Mouse (Mus musculus) gastrocnemius, postnatal 14 days (tissue): ENCODE measurements around the gene Ush2a. TPM values are rescaled to one million over a fixed set of nuclear protein-coding genes. Genes with fewer than 3 reads are reported as not detected.

ENCODE experiments used
- DNase-seq: peaks from one replicate; pipeline ENCODE4 v3.0.0; 2021; ENCODE audit warnings: mixed read lengths
- intact Hi-C: fragments of 180-260 bp; cut with DNase I; formaldehyde crosslinking; loops from one replicate; pipeline ENCODE4 v1.15.1; 2025; ENCODE audit warnings: low total_unique reads
- total RNA-seq, 2 experiments: library from RNA; stranded (reverse); gene quantifications; 2 replicates each; pipeline ENCODE4 v1.2.3; 2021

The Ush2a gene
- total RNA-seq, 2 experiments from 2014 or later = not detected

DNA sequence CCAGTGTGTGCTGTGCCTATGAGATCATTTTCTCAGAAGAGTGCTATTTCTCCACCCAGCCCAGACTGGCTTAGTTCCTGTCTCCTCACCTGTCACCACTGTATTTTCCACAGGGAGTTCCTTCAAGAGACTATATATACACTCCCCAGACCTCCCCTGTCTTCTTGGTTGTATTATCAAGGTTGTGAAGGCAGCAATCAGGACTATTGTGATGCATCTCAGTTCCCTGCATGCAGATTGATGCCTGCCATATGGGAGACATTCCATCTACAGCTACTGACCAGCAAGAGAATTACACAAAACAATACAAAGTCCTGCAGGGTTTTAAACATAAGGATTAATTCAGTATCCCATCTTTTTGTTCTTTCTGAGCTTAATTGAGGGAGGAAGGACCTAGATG lies 377.8 kb downstream of the Ush2a start:
- intact Hi-C loops = no loop called here
- no peak for DNase-seq

DNA sequence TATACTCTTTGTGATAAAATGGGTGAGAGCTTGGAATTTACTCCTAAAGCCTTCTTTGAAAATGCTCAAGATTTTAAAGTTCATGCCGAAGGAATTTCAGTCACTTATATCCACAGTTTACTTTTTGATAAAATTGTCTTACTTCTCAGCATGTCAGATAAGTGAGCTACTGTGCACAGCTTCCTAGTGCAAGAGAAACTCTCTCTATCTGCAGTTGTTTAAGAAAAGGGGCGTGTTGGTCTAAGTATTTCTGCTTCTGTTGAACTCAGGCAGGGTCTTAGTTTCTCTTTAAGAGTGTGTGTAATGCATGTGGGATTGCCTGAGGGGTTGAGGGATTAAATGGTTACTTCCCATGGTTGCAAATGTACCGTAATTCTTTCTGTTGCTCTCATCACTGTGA lies 381.3 kb downstream of the Ush2a start:
- no peak for DNase-seq
- intact Hi-C loops = no loop called here

- DNase-seq = no peak
- intact Hi-C loops = no loop called here
These were observed 391.2 kb downstream of the Ush2a start for GRCm38 (mm10) chr1:188653001-188653400.

DNA sequence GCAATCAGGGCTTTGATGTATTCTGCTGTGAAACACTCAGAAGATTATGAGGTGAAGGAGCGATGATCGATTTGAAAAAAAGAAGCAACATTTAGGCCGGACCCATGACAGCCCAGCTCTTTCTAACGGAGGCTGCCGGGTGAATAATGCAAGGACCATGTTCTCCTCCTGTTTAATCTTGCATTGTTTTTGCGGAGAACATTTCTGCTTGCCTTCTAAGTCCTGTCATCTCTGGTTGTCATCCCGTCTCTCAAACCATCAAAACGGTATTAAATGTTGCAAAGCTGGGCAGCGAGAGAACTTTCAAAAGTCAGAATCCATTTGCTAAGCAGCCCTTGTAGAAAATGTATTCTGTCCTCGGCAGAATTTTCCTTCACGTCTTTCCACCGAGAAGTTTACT lies 394.3 kb downstream of the Ush2a start:
- intact Hi-C loops = no loop called here

DNA sequence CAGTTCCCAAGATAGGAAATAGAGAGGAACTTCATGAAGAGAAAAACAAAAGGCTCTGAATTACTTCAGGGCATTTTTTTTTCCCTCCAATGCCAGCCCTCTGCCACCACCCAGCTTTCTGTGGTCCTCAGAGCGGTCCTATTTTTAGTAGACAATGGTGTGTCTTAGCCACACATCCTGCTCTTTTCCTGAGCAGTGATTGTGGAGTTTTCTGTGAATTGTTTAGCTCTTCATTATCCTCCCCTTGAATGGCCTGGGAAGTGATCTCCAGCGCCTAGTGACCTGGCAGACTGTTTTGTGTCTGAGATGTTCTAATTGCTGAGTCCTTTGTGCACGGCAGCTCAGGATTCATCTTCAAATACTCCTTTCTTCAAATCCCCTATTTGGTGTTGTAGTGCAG lies 397.3 kb downstream of the Ush2a start:
- no peak for DNase-seq
- intact Hi-C loops = no loop called here

More for the DNA sequence above, 394.3 kb downstream of the Ush2a start:
- no peak for DNase-seq

DNA sequence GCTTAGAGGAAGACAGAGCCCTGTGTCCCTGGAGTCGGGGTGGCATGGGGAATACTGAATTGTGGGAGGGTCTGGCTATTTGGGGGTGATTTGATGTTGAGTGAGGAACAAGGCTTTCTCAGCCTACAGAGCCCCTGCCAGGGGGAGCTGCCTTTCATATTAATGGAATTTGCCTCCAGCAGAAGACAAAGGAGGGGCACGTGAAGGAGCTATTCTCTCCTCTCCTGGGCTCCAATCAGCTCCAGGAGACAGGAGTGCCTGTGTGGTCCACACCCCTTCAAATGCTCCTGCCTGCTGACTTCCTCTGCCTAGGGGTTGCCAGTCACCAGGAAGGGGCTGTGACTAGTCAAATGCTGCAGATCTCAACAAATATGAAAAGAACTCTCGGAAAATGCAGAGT lies 398.5 kb downstream of the Ush2a start:
- intact Hi-C loops = no loop called here

GRCm38 (mm10) chr1:188660882-188661281 lies 399.1 kb downstream of the Ush2a start:
- intact Hi-C loops = no loop called here
- DNase-seq = no peak

More for the DNA sequence above, 398.5 kb downstream of the Ush2a start:
- no peak for DNase-seq

DNA sequence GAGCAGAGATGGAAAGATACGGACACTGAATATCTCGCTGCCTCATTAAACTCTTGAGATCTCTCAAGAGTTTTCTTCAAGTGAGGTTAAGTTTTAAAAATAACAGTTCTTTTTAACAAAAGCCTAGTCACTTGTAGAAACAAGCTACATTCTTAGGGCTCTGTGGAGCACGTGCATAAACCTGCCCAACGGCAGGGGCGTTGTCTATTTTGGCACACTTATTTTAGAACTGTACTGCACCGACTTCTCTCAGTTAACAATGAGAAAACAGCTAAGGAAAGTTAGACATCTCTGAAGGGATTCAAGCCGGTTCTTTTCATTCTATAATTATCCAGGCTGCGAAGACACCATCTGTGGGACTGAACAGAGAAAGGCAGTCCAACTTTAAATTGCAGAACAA lies 405.6 kb downstream of the Ush2a start:
- DNase-seq = no peak
- intact Hi-C loops = no loop called here

DNA sequence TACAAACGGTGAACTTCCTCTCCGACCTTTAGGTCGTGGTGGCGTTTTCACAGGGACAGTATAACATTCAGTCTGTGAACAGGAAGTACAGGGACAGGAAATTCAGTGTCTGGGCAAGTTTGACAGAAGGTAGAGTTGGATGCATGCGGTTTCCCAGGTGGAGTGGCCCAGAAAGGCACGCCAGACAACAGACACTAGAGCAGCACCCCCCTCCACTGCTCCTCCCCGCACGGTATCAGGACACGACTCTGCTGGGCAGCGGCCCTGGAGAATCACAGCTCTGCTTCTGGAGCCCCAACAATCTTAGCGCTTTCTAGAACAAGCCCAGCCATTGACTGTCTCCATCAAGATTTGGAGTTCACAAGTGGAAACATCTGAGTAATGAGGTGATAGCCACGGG lies 406.7 kb downstream of the Ush2a start:
- no peak for DNase-seq
- intact Hi-C loops = no loop called here

DNA sequence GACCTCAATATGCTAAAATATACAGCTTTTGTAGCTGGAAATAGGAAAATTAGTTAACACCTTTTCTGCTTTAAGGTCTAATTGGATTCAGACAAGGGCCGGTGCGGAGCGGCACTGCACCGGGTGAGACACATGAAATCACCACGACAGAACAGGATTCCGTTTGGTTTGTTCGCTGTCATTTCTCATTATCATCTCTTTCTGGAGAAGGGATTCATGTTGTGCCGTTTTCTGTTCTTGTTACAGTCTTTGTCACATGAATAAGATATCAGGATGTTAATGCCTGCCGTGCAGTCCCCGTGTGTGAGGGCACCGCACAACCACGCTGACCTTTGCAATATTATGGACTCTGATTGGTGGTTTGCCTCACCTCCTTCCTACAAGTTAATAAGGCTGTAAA lies 411.0 kb downstream of the Ush2a start:
- DNase-seq = no peak
- intact Hi-C loops = no loop called here

GRCm38 (mm10) chr1:188674640-188675510 lies 413.1 kb downstream of the Ush2a start:
- intact Hi-C loops = no loop called here
- no peak for DNase-seq

DNA sequence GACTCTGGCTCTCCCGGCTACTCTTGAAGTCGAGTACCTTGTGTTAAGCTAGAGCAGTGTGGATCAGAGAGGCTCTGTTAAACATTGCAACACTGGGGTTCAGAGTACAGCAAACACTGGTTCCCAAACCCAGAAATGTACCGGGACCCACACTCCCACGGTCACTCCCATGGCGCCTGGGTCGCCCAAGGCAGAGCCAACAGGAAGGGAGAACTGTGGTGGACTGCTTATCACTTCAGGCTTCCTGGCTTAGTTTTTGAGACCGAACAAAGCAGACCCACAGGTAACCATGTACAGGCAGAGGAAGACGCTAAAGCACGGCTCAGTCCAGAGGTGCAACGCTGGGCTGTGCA lies 413.7 kb downstream of the Ush2a start:
- intact Hi-C loops = no loop called here
- DNase-seq = no peak

- intact Hi-C loops = no loop called here
- no peak for DNase-seq
These were observed 416.4 kb downstream of the Ush2a start for GRCm38 (mm10) chr1:188678189-188678588.

GRCm38 (mm10) chr1:188686362-188686761 lies 424.5 kb downstream of the Ush2a start:
- no peak for DNase-seq
- intact Hi-C loops = no loop called here

DNA sequence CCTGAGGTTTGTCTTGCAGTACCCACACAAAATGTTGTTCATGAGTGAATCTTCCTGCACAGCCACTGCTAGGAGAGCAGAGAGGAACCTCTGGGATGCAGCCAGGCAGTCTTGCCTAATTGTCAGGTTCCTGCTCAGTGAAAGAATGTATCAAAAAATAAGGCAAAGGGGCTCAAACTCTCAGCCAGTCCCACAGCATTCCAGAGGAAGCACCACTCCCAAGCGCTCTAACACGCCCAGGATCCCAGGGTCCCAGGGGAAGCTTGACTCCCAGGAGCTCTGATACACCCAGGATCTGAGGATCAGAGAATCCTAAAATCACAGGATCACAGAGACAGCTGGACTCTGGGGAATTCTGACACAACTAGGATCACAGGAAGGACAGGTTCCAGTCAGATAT lies 434.5 kb downstream of the Ush2a start:
- intact Hi-C loops = no loop called here
- no peak for DNase-seq

GRCm38 (mm10) chr1:188708176-188708575 lies 446.4 kb downstream of the Ush2a start:
- no peak for DNase-seq
- intact Hi-C loops = no loop called here

- intact Hi-C loops = no loop called here
- DNase-seq = no peak
These were observed 446.9 kb downstream of the Ush2a start for GRCm38 (mm10) chr1:188708694-188709093.

- intact Hi-C loops = no loop called here
- DNase-seq = no peak
These were observed 452.3 kb downstream of the Ush2a start for GRCm38 (mm10) chr1:188714131-188714530.

DNA sequence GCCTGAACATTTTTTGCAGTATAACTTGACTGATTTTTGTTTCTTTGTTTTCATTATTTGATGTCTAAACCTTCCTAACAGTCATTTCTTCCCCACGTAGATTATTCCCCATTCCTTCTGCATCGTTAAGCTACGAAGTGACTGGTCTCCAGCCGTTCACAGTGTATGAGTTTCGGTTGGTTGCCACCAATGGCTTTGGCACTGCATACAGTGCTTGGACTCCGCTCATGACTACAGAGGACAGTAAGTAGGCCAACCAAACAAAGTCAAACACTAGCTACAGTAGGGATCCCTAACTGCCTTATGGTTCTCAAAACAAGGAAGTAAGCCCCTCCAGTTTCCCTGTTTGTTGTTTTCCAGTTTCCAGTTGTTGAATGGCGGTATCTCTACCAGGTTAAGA lies 453.1 kb downstream of the Ush2a start:
- intact Hi-C loops = no loop called here
- no peak for DNase-seq

GRCm38 (mm10) chr1:188716886-188717285 lies 455.1 kb downstream of the Ush2a start:
- DNase-seq = no peak
- intact Hi-C loops = no loop called here

GRCm38 (mm10) chr1:188725122-188725995 lies 463.5 kb downstream of the Ush2a start:
- intact Hi-C loops = no loop called here
- DNase-seq = no peak
